Mouse (Mus musculus) E14TG2a.4 (cell line): ENCODE results near the gene Nt5dc2.

ENCODE experiments used
- CTCF ChIP-seq: conservative IDR thresholded peaks from 2 replicates; pipeline ENCODE4 v1.5.1; 2014; ENCODE audit warnings: low read length
- NANOG ChIP-seq: IDR thresholded peaks from 2 replicates; pipeline ENCODE4 v1.6.1; 2014; ENCODE audit warnings: borderline replicate concordance, low read length, mixed read lengths
- POU5F1 ChIP-seq: IDR thresholded peaks from 2 replicates; pipeline ENCODE4 v1.6.1; 2014; ENCODE audit warnings: low read length, borderline replicate concordance

GRCm38 (mm10) chr14:31165991-31166630 lies 35.3 kb downstream of the Nt5dc2 start:
- TF ChIP-seq CTCF (no peak), NANOG (no peak), POU5F1 (no peak)
